Mouse (Mus musculus) kidney, postnatal 36 days (tissue): ENCODE results near the gene Gnai3.
A peak's percentile ranks its signal among the peaks of the same experiment; 100 is the strongest.

Experiments
- DNase-seq, 2 experiments: peaks; one replicate each; pipeline ENCODE4 v3.0.0; 2021 to 2022; ENCODE audit warnings: mixed read lengths in 2 of 2

Gene Gnai3

GRCm38 (mm10) chr3:108111320-108111719 is 34.6 kb downstream of the Gnai3 start:
- DNase-seq, result no peak

DNA sequence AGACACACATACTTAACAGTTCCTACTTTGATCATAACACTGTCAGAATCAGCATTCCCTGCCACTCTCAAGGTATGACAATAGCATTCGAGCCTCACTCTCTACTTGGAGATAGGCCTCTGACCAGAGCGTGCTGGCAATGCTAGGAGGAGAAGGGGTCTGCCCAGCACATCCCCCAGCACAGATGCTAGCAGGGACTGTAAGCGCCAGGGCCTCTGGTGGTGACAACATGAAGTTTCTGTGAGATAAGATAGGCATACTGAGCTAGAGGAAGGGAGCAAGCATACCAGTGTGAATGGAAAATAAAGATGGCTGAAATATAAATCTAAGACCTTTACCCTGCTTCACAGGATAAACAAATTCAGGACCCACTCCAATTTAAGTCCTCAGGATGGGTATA is 40.7 kb downstream of the Gnai3 start:
- DNase-seq, result no peak

DNA sequence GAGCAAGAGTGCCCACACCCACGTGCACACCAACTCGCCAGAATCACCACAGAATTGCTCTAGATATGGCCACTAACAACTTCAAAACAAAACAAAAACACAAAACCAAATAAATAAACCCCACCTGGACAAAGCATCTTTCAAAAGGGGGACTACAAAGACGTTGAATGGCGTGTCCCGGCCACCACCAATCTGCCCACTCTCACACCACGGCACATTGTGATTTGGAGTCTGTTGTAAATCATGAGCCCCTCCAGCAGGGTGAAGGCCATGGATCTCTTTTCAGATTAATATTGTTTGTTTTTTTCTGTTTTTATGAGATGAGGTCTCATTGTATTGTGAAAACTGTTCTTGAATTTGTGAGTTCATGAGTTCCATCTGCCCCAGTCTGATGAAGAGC is 43.9 kb downstream of the Gnai3 start:
- DNase-seq, result no peak

DNA sequence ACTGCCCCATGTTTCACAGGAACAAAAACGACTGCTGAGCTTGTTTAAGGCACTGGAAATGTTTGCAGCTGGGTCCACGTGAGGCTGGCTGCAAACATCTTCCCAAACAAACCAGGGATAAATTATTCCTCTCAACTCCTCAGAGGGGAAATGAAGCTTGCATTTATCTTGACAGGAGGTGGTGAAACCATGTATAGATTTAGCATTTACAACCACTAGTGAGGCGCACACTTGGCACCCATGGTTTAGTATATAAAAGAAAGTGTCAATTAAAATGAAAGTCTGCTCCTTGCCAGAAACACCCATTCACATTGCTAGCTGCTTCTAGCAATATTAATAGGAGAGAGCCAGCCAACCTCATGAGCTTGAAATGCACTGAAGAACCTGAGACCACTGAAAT is 44.4 kb downstream of the Gnai3 start:
- DNase-seq, result no peak

DNA sequence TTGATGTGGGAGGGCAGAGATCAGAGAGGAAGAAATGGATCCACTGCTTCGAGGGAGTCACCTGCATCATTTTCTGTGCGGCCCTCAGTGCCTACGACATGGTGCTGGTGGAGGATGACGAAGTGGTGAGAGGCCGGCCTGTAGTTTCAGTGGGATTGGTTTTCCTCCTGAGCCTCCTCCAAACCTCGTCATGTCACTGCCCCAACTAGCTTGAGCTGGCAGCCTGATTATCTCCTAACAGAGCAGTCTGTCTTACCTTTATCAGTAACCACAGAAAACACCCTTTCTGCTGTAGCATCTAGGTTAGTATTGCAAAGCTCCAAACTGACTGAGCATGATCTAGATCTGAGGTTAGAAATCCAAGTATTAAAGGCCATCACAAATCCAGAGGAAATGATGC is 47.6 kb downstream of the Gnai3 start:
- DNase-seq, result no peak

GRCm38 (mm10) chr3:108097656-108098055 is 48.3 kb downstream of the Gnai3 start:
- no peak for DNase-seq

GRCm38 (mm10) chr3:108096726-108097125 is 49.2 kb downstream of the Gnai3 start:
- DNase-seq, result no peak

GRCm38 (mm10) chr3:108096226-108096625 is 49.7 kb downstream of the Gnai3 start:
- DNase-seq, result no peak

DNA sequence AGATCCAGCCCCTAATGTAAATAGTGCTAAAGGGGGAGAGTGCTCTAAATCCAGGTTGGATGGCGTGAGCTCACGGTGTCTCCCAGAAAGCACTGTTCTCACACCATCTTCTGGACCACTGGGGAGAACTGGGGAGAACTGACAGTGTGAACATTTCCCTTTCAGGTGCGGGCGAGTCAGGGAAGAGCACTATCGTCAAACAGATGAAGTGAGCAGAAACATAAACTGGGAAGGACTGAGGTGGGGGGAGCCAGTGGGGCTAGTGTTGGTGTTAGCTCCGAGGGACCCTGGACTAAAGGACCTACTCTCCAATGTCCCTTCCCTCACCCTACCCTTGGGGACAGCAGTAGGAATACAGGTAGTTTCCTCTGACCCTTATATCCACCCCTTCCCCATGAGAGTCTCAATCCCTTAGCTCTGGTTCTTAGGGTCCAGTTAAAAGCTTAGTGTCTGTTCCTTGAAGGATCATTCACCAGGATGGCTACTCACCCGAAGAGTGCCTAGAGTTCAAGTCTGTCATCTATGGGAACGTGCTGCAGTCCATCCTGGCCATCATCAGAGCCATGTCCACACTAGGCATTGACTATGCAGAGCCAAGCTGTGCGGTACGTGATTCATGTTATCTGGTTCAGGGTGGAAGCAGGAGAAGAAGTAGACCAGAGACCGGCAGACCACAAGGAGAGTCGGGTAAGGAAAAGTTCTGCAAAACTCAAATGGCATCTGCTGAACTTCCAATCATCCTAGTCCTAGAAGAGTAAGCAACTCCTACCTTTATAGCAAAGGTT is 50.8 kb downstream of the Gnai3 start:
- DNase-seq, result no peak

DNA sequence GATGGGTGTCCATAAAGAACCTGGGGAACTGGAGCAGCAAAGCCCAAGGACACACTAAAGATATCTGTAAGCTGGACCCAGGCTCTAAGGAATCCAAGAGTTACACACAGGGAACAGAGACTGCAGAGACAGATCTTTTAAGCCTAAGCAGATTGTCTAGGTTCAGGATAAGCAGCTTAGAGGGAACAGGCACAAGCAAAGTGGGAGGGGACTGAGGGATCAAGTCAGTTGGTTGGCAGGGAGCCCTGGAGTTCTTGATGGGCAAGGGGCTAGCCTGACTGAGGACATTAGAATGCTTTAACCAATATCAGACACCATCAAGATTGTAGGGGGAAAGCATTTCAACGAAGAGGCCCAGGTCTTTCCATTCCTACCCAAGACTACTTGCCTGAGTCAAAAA is 51.8 kb downstream of the Gnai3 start:
- DNase-seq, result no peak

GRCm38 (mm10) chr3:108093306-108093705 is 52.6 kb downstream of the Gnai3 start:
- no peak for DNase-seq

DNA sequence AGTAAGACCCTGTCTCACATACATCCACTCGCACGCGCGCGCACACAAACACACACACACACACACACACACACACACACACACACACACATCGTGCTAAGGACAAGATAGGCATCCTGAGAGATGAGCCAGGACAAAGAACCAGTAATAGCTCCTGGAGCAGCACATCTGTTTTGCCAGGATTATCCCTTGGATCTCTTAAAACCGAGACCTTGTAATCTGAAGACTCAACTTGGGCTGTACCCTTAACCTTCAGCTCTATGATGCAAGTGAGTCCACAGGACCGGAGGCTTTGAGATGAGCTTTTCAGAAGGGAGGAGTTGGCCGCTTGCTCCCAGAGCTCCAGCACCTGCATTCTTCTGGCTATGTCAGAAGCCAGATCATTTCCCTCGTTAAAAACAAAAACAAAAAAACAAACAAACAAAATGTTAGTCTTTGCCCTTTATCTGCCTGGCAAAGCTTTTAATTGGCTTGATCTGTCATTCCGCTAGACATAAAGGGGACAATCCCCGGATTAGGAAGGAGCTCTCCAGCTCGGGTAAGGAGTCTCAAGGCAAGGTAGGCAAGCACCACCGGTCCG is 53.3 kb downstream of the Gnai3 start, which contains the start of gene Gnat2:
Gene Gnat2, plus strand, starts transcription at position 254 of the 580 bp plus-strand sequence.
- no peak for DNase-seq

DNA sequence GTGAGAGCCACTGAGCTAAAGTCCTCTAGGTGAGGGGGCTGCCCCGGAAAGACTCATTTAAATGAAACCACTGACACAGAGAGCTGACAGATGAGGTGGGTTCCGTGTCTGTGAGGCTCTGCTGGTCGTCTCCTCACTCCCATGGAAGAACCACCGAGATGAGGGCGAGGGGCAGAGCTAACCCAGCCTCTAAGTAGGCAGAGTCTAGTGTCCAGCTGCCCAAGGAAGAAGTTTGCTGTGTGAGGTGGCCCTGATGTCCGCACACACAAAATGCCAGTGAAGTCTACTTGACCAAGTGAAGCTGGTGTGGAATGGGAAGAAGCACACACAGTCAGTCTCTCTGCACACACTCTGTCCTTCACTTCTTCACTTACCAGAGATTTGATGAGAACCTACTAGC is 53.9 kb downstream of the Gnai3 start:
- DNase-seq, result no peak

DNA sequence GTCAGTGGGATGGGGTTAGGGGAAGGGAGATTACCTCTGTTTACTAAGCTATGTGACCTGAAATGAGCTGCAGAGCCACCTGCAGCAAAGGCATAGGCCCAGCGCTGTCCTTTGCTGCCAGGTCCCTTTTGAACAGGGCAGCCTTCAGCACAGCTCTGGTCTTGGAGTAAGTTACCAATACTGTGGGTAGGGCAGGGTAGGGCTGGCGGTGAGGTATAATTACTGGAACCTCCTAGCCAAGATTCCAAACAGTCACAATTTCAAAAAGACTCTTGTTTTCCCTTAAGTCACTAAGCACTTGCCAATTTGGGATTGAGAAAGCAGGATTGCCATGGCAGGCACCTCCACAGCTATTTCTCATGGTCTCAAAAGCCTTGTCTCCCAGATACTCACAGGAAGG is 55.4 kb downstream of the Gnai3 start:
- DNase-seq, result no peak

GRCm38 (mm10) chr3:108089916-108090315 is 56.0 kb downstream of the Gnai3 start:
- no peak for DNase-seq

DNA sequence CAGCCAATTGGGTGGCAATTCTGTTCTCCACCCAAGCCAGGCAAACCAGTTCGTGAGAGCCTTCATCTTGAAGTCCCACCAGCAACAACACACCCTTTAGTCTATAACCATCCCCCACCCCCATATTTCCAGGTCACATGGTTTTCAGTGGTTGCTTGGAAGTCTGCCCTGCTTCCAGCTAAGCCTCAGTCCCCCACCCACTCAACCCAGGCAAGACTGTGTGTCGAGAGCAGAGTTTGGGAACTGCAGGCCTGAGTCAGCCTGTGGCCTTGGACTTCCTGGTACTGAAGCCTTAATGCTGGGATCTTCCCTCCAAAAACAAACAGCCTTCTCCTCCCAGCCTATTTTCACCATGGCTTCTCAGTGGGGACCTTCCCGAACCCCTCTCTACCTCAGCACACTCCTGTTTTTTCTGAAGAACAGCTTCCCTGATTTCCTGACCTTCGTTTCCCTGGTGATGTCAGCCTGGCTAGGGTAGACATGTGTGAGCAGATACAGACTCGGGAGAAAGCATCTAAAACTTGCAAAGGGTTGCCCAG is 57.0 kb downstream of the Gnai3 start:
- DNase-seq, result no peak

- no peak for DNase-seq
Observed at GRCm38 (mm10) chr3:108087329-108087728, 58.6 kb downstream of the Gnai3 start.

GRCm38 (mm10) chr3:108086470-108086979 is 59.4 kb downstream of the Gnai3 start, which contains the start of gene Ampd2:
Gene Ampd2, minus strand, starts transcription at chr3:108086651.
- DNase-seq, result peak; percentile 87 to 94

GRCm38 (mm10) chr3:108085721-108086469 is 60.1 kb downstream of the Gnai3 start:
- peak; percentile 90 to 92 for DNase-seq

DNA sequence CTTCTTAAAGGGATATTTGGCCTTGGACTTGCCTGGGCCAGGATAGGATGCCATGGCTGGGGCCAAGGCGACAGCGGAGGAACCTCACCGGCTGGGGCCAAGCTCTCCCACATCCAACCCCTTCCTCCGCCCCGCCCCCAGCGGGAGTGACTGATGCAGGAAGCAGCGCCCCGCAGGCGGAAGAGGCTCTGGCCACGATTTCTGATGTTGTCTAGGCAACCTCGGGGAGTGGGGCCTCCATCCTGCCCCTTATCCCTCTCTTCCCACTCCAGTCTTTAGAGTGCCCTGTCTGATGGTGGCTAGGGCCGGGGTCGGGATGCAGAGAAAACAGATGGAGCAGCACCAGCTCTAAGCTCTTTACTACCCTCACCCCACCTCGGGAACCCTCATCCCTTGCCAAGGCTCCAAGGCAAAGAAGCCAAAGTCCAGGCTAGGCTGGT is 60.6 kb downstream of the Gnai3 start:
- peak; percentile 96 to 99 for DNase-seq

DNA sequence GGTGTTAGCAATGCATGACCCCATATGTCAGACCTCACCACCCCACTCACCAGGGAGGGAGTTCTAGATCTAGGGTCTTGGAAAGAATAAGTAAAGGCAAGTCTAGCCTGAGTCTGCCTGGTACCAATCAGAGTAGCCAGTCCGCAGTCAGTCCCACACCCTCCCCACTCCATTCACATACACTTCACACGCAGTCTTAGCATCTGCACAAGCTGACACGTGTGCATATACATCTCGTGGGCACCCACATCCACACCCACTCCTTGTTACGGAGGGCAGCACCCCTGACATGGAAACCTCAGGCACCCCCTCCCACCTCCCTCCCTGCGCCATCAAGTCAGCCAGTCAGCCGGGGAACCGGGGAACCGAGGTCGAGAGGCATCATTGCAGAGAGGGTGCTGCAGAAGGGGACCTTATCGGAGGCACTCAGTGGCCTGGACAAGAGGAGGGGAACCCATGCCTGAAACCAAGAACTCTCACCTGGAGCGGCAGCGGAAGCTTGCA is 61.1 kb downstream of the Gnai3 start:
- DNase-seq, result no peak

DNA sequence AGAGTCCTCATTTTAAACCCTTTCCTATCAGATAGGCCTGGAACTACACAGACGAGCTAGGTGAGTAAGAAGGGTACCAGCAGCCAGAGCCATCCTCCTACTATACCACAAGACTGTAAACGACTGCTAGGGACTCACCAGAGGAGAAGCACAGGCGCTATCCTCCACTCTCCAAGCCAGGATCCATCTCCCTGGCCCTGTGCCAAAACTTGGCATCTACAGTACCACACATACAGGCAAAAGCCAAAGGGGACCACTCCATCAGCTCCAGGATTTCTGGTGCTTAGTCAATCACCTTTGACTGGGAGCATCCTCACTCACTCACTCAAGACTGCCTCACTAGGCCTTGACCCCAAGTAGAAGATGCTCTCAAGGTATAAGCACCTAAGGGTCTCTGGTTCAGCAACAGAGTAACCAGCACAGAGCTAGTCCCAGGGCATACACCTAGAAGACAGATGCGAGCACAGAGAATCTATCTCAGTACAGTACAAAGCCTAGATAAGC is 62.0 kb downstream of the Gnai3 start:
- peak in 1 of 2 experiments; percentile 43 for DNase-seq

- no peak for DNase-seq
Observed at GRCm38 (mm10) chr3:108083161-108083560, 62.8 kb downstream of the Gnai3 start.
